Mouse (Mus musculus): Measurements from ENCODE around the gene Hoxb9. TPM values are rescaled to one million over a fixed set of nuclear protein-coding genes. Genes with fewer than 3 reads are reported as not detected.

Hoxb9 gene
- polyA plus RNA-seq, 1 experiment from 2014 or later, result not detected

DNA sequence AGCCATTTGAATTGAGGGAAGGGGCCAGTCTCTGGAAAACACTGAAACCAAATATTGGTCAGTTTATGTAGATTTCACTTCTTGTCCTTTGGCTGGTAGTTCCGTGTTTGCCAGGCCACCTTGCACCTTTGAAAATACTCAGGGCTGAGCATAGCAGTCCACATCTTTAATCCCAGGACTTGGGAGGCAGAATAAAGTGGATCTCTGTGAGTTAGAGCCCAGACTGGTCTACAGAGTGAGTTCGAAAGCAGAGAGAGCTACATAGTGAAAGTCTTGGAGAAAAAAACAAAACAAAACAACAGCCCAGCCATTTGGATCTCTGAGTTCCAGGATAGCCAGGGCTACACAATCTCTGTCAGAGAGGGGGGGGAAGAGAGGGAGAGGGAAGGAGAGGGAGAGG, 14.1 kb upstream of the Hoxb9 start:
- H3K27me3 ChIP-seq, result peaks cover 99% of the 10 kb centered on the region
- no peak overlapping the region for H3K4me3 ChIP-seq (replicated peaks)
- no peak for ATAC-seq (ENCODE audit: insufficient read depth)
- H3K36me3 ChIP-seq (replicated peaks), result no peaks in the 10 kb centered on the region
- no peak overlapping the region for H3K27ac ChIP-seq (replicated peaks)
- no peaks in the 10 kb centered on the region for H3K9me3 ChIP-seq (replicated peaks)
- no peak overlapping the region for H3K4me2 ChIP-seq
- no peaks in the 10 kb centered on the region for H3K4me1 ChIP-seq (replicated peaks)
- H3K9ac ChIP-seq, result no peak overlapping the region
- 17% methylated on average over 2 of the region's 2 CpGs for WGBS (ENCODE audit: insufficient replicate concordance)

DNA sequence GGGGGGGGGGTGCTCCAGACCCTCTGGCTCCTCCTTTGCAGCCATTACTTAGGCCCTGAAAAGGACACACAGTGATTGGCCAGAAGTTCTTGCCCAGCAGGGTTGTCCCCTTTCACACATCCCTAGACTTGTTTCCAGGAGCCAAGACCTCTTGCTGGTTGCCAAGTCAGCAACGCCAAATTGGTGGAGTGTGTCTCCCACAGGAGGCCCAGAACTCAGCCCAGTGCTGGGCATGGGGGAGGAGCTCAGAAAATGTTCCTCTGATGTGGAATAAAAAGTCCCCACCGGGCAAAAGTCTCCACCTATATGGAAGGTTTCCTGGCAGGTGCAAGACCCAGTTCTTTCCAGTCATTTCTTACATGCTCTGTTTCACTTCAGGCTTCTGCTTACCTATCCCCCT, 12.2 kb upstream of the Hoxb9 start:
- peaks cover 99% of the 10 kb centered on the region for H3K27me3 ChIP-seq
- H3K9ac ChIP-seq, result no peak overlapping the region
- no peaks in the 10 kb centered on the region for H3K4me1 ChIP-seq (replicated peaks)
- 17% methylated on average over 2 of the region's 2 CpGs for WGBS (ENCODE audit: insufficient replicate concordance)
- no peaks in the 10 kb centered on the region for H3K9me3 ChIP-seq (replicated peaks)
- H3K27ac ChIP-seq (replicated peaks), result no peak overlapping the region
- ATAC-seq (ENCODE audit: insufficient read depth), result no peak
- H3K36me3 ChIP-seq (replicated peaks), result no peaks in the 10 kb centered on the region
- no peak overlapping the region for H3K4me3 ChIP-seq (replicated peaks)
- no peak overlapping the region for H3K4me2 ChIP-seq

DNA sequence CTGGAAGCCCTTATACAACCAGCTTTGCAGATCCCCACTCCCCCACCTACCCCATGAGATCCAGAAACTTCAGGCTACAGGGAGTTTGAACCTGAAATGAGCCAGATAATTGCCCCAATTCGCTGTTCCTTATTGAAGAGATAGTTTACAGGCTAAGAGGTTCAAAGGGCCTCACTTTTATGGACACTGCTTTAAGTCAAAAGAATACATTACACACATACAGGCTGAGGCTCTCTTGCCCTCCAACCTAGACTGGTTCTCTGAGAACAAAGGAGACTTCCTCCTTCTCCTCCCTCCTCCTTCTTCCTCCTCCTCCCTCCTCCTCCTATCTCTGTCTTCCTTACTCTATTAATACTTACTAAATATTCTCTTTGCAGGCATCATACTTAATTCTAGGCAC, 11.7 kb upstream of the Hoxb9 start:
- 5% methylated on average over 1 of the region's 1 CpGs for WGBS (ENCODE audit: insufficient replicate concordance)
- no peak for ATAC-seq (ENCODE audit: insufficient read depth)
- H3K9me3 ChIP-seq (replicated peaks), result no peaks in the 10 kb centered on the region
- H3K4me3 ChIP-seq (replicated peaks), result no peak overlapping the region
- no peaks in the 10 kb centered on the region for H3K4me1 ChIP-seq (replicated peaks)
- H3K27me3 ChIP-seq, result peaks cover 99% of the 10 kb centered on the region
- no peak overlapping the region for H3K27ac ChIP-seq (replicated peaks)
- no peak overlapping the region for H3K9ac ChIP-seq
- no peaks in the 10 kb centered on the region for H3K36me3 ChIP-seq (replicated peaks)
- no peak overlapping the region for H3K4me2 ChIP-seq

DNA sequence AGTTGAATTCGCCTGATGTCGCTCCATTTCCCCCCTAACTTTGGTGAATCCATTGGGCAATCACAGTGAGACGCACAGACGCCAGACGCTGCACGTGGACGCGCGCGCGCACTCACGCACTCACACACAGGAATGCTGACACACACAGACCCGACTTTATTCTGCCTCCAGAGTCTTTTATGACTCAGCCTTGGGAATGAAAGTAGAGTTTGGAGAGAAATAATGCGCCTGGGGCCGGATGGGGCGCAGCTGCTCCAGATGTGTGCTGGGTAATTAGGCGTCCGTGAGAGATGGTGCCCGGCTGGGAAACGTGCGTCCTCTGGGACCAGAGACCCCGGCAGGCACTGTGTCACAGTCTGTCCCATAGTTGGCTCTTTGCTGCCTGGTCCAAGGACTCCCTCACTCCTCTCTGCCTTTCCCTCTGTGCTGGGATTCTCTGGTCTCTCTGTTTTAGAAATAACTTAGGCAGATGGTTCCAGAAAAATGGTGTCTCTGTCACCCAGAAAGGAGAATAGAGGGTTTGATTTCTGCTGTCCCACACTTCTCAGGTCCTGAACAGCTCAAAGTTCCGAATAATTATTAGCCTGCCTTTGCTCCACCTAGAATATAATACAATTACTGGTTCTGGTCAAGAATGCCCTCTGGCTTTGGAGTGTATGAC, 10.8 kb upstream of the Hoxb9 start:
- no peak for ATAC-seq (ENCODE audit: insufficient read depth)
- H3K4me2 ChIP-seq, result no peak overlapping the region
- H3K36me3 ChIP-seq (replicated peaks), result no peaks in the 10 kb centered on the region
- H3K27ac ChIP-seq (replicated peaks), result no peak overlapping the region
- WGBS (ENCODE audit: insufficient replicate concordance), result 6% methylated on average over 23 of the region's 23 CpGs
- H3K9me3 ChIP-seq (replicated peaks), result no peaks in the 10 kb centered on the region
- no peaks in the 10 kb centered on the region for H3K4me1 ChIP-seq (replicated peaks)
- H3K4me3 ChIP-seq (replicated peaks), result no peak overlapping the region
- peaks cover 99% of the 10 kb centered on the region for H3K27me3 ChIP-seq
- H3K9ac ChIP-seq, result no peak overlapping the region

DNA sequence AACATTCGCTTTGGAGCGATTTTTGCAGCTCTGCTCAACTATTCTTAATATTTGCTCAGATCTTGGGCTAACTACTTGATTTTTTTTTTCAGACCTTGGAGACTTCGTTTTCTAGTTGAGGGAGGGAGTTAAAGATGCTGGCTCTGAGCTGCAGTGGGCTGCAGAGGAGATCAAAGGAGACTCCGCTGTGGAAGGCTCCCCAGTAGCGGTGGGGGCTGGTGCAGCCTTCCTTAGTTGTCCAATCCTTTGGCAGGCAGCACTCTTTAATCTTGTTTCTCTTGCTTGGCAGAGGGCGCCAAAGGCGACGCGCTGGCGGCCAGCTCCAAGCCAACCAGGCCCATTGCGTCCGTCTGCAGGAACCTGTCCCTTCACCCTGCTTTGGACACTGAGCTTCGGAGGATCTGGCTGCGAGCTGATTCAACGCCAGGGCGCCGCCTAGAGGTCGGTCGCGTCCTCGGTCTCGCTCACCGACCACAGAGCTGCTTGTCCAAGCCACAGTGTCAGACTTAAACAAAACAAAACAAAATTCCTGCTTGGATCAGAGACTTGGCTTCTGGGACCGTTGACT, 9.8 kb upstream of the Hoxb9 start:
- no peaks in the 10 kb centered on the region for H3K9me3 ChIP-seq (replicated peaks)
- no peak overlapping the region for H3K4me3 ChIP-seq (replicated peaks)
- ATAC-seq (ENCODE audit: insufficient read depth), result no peak
- H3K36me3 ChIP-seq (replicated peaks), result no peaks in the 10 kb centered on the region
- H3K9ac ChIP-seq, result no peak overlapping the region
- H3K27me3 ChIP-seq, result peaks cover 99% of the 10 kb centered on the region
- no peak overlapping the region for H3K27ac ChIP-seq (replicated peaks)
- H3K4me1 ChIP-seq (replicated peaks), result no peaks in the 10 kb centered on the region
- H3K4me2 ChIP-seq, result no peak overlapping the region
- whole genome bisulfite sequencing (ENCODE audit: insufficient replicate concordance), result 4% methylated on average over 24 of the region's 24 CpGs

DNA sequence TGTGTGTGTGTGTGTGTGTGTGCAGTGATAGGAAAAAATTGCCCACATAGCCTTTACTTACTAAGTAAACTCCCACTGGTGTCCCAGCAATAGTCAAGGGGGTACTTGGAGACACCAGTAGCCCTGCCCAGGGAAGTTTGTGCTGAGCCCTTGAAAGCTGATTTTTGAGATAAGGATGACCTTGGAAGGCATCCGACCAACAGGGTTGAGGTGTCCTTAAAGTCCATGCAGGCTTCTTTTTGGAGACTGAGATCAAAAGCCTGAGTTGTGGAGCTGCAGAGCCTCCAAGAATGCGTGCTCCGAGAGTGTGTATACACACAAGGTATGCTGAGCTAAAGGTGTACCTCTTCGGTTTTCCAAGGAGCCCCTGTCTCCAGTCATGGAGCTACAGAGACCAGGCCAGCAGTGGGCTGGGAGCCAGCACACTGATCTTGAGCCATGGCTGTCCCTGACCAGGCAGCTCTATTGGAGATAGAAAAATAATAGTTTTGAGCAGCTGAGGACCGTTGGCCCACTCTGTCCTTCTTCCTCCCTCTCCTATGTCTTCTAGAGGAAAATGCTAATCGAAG, 8.9 kb upstream of the Hoxb9 start:
- Histone ChIP-seq H3K4me3 (replicated peaks) (no peak overlapping the region), H3K27ac (replicated peaks) (no peak overlapping the region), H3K9me3 (replicated peaks) (no peaks in the 10 kb centered on the region), H3K4me1 (replicated peaks) (no peaks in the 10 kb centered on the region), H3K4me2 (no peak overlapping the region), H3K36me3 (replicated peaks) (no peaks in the 10 kb centered on the region), H3K9ac (no peak overlapping the region), H3K27me3 (peaks cover 99% of the 10 kb centered on the region)
- ATAC-seq (ENCODE audit: insufficient read depth), result no peak
- WGBS (ENCODE audit: insufficient replicate concordance), result 18% methylated on average over 6 of the region's 6 CpGs

DNA sequence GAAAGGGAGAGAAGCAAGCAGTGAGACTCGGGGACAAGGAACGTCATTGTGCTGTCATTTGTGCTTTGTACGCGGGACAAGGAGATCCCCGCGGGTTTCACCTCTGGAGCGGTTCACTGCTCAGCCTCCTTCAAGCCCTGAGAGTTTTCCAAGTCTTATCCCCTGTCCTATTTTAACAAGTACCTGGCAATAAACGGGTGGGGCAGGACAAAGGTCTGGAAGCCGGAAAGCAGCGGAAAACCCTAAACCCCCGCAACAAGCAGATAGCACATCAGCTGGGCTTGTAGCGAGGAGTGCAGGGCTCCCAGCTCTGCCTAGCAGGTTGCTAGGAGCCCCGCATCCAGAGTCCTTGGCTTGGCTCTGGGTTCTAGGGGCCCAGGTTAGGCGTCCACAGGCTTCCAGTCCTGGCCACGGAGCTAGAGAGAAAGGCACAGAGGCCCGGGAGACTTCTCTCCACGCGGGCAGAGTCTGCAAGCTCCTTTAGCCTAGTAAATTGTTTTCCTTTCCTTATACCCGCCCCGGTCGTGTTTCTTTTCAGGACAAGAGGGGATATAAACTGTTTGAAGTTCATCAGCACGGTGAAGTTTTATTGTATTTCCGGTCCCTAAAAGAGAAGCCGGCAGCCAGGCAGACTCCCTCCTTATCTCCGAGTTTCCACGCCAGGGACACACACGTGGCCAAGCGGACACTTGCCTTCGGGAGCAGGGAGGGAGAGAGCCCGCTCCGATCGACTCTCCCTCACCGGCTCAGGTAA, 7.4 kb upstream of the Hoxb9 start:
- H3K27me3 ChIP-seq, result peaks cover 97% of the 10 kb centered on the region
- H3K4me2 ChIP-seq, result no peak overlapping the region
- H3K4me3 ChIP-seq (replicated peaks), result no peak overlapping the region
- no peaks in the 10 kb centered on the region for H3K36me3 ChIP-seq (replicated peaks)
- no peaks in the 10 kb centered on the region for H3K4me1 ChIP-seq (replicated peaks)
- H3K27ac ChIP-seq (replicated peaks), result no peak overlapping the region
- ATAC-seq (ENCODE audit: insufficient read depth), result no peak
- 6% methylated on average over 33 of the region's 33 CpGs for WGBS (ENCODE audit: insufficient replicate concordance)
- no peak overlapping the region for H3K9ac ChIP-seq
- no peaks in the 10 kb centered on the region for H3K9me3 ChIP-seq (replicated peaks)

DNA sequence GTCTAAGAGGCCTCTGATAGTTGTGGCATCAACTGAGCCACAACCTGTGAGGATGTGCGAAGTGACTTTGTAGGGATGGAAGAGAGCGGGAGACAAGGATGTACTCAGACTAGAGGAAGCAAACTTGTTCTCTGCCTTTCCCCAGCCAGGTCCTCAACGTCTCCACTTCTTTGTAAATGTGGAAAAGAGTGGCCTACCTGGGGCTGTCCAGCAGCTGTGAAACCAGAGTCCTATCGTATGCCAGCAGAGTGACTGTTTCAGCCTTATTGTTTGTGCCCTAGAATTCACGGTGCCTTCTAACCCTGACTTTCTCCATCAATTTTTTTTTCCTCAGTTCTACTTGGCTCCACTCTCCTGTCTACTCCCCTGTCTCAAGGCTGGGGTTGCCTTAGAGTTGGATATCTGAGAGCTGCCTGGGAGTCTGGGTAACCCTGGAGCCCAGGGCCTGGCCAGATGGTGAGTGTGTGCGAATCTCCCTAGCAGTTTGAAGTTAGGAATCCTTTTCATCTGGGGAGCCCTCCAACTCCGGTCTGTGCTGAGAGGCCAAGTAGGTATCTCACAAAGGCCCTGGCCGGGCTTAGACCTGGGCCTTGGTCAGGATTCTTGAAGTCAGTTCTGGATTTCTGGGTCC, 6.8 kb upstream of the Hoxb9 start:
- H3K4me1 ChIP-seq (replicated peaks), result no peaks in the 10 kb centered on the region
- H3K9ac ChIP-seq, result no peak overlapping the region
- ATAC-seq (ENCODE audit: insufficient read depth), result no peak
- H3K27ac ChIP-seq (replicated peaks), result no peak overlapping the region
- no peaks in the 10 kb centered on the region for H3K36me3 ChIP-seq (replicated peaks)
- WGBS (ENCODE audit: insufficient replicate concordance), result 33% methylated on average over 8 of the region's 8 CpGs
- peaks cover 97% of the 10 kb centered on the region for H3K27me3 ChIP-seq
- H3K4me3 ChIP-seq (replicated peaks), result no peak overlapping the region
- no peaks in the 10 kb centered on the region for H3K9me3 ChIP-seq (replicated peaks)
- H3K4me2 ChIP-seq, result no peak overlapping the region

DNA sequence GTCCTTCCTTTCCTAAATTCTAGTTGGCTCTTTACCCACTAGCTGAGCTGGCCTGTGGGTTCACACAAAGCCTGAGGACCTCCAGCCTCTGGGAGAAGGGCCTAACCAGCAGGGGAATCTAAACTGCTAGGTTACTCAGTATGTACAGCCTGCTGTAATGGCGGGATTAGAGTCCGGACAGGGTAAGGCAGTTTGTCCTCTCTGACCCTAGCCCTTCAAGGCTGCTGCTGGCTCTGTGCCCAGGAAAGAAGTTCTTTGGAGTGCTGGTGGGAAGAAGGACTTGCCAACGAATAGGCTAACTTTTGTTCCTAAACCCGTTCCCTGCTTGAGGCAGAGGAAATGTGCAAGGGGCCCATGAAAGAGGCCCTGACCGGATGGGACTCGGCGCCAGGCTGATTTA, 5.3 kb upstream of the Hoxb9 start:
- no peaks in the 10 kb centered on the region for H3K36me3 ChIP-seq (replicated peaks)
- no peaks in the 10 kb centered on the region for H3K4me1 ChIP-seq (replicated peaks)
- ATAC-seq (ENCODE audit: insufficient read depth), result no peak
- 13% methylated on average over 7 of the region's 7 CpGs for WGBS (ENCODE audit: insufficient replicate concordance)
- H3K9me3 ChIP-seq (replicated peaks), result no peaks in the 10 kb centered on the region
- peaks cover 98% of the 10 kb centered on the region for H3K27me3 ChIP-seq
- no peak overlapping the region for H3K27ac ChIP-seq (replicated peaks)
- no peak overlapping the region for H3K4me3 ChIP-seq (replicated peaks)
- H3K4me2 ChIP-seq, result no peak overlapping the region
- no peak overlapping the region for H3K9ac ChIP-seq

DNA sequence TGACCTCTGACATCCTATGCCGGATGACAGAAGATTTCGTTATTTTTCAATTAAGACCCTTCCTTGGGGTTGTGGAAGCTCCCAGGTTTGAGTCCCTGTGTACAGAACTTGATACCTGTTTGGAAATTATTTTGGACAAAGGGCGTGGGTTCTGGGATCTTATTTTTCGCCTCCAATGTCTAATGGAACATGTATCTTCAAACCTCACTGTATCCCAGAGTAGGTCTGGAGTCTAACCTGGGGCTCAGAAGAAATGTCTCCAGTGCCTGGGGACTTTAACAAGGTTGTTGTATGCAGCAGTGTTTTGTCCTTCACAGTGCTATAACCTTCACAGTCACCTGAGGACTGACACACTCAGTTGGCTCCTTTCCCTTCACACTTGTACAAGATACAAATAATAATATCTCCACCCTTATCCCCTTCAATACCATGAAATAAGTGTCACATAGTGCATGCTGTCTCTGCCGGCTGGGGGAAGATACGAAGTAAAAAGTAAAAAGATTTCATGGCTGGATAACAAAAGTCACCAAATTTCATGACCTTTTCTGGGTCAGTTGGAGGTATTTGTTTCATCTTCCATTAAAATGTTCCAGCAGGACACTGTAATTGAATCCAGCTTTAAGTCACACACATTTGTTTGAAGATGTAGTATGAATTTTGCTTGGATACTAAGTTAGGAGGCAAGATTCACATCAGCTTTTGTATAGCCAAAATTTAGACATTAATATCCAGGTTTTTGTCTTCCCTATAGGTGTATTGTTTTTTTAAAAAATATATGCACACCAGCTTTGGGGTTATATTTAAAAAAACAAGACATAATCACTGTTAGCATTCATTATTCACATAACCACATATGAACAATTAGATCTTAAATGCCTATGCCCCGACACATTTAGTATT, 4.0 kb upstream of the Hoxb9 start:
- 33% methylated on average over 7 of the region's 7 CpGs for WGBS (ENCODE audit: insufficient replicate concordance)
- ATAC-seq (ENCODE audit: insufficient read depth), result no peak
- no peak overlapping the region for H3K27ac ChIP-seq (replicated peaks)
- no peaks in the 10 kb centered on the region for H3K4me1 ChIP-seq (replicated peaks)
- peaks cover 98% of the 10 kb centered on the region for H3K27me3 ChIP-seq
- no peak overlapping the region for H3K9ac ChIP-seq
- H3K9me3 ChIP-seq (replicated peaks), result no peaks in the 10 kb centered on the region
- H3K36me3 ChIP-seq (replicated peaks), result no peaks in the 10 kb centered on the region
- H3K4me3 ChIP-seq (replicated peaks), result no peak overlapping the region
- no peak overlapping the region for H3K4me2 ChIP-seq
